Mouse (Mus musculus): ENCODE data around the gene Cap2.

Gene Cap2

GRCm38 (mm10) chr13:46640608-46641468 is 139.2 kb downstream of the Cap2 start:
- no peak for DNase-seq

GRCm38 (mm10) chr13:46642318-46642717 is 140.7 kb downstream of the Cap2 start:
- DNase-seq: no peak

- no peak for DNase-seq
Measured at GRCm38 (mm10) chr13:46644175-46644574, 142.5 kb downstream of the Cap2 start.

- no peak for DNase-seq
Measured at GRCm38 (mm10) chr13:46645476-46645875, 143.8 kb downstream of the Cap2 start.

- DNase-seq: no peak
Measured at GRCm38 (mm10) chr13:46651853-46652252, 150.2 kb downstream of the Cap2 start.

GRCm38 (mm10) chr13:46652671-46653070 is 151.0 kb downstream of the Cap2 start:
- DNase-seq: no peak

GRCm38 (mm10) chr13:46653671-46654070 is 152.0 kb downstream of the Cap2 start:
- no peak for DNase-seq

GRCm38 (mm10) chr13:46654566-46654965 is 152.9 kb downstream of the Cap2 start:
- no peak for DNase-seq

- DNase-seq: no peak
Measured at GRCm38 (mm10) chr13:46659211-46659610, 157.6 kb downstream of the Cap2 start.

- DNase-seq: peak; percentile 19
Measured at GRCm38 (mm10) chr13:46663461-46663964, 161.9 kb downstream of the Cap2 start.

GRCm38 (mm10) chr13:46669048-46669619 is 167.5 kb downstream of the Cap2 start, which contains the start of gene Fam8a1:
TSS of gene Fam8a1 (plus strand) at chr13:46669522.
- peak; percentile 93 for DNase-seq

- DNase-seq: peak; percentile 12
Measured at GRCm38 (mm10) chr13:46669620-46670271, 168.1 kb downstream of the Cap2 start.

- DNase-seq: no peak
Measured at GRCm38 (mm10) chr13:46670514-46670913, 168.9 kb downstream of the Cap2 start.

GRCm38 (mm10) chr13:46674601-46675000 is 173.0 kb downstream of the Cap2 start:
- DNase-seq: no peak

GRCm38 (mm10) chr13:46677721-46678120 is 176.1 kb downstream of the Cap2 start:
- DNase-seq: no peak

GRCm38 (mm10) chr13:46682921-46683320 is 181.3 kb downstream of the Cap2 start:
- no peak for DNase-seq

- no peak for DNase-seq
Measured at GRCm38 (mm10) chr13:46683370-46683769, 181.7 kb downstream of the Cap2 start.

- DNase-seq: no peak
Measured at GRCm38 (mm10) chr13:46690559-46691241, 189.1 kb downstream of the Cap2 start.

- DNase-seq: peak; percentile 10
Measured at GRCm38 (mm10) chr13:46695296-46695908, 193.8 kb downstream of the Cap2 start.

- no peak for DNase-seq
Measured at GRCm38 (mm10) chr13:46695932-46696331, 194.3 kb downstream of the Cap2 start.

- peak; percentile 15 for DNase-seq
Measured at GRCm38 (mm10) chr13:46696788-46697187, 195.1 kb downstream of the Cap2 start.

GRCm38 (mm10) chr13:46699372-46699771 is 197.7 kb downstream of the Cap2 start:
- no peak for DNase-seq

Measured in lung, postnatal 14 days (tissue).